Mouse (Mus musculus) naive thymus-derived CD4-positive, alpha-beta T cell, adult 2 months (primary cell): ENCODE data around the gene Hoxa4.
A peak's percentile ranks its signal among the peaks of the same experiment; 100 is the strongest.

Experiments used
- DNase-seq: peaks from one replicate; pipeline ENCODE4 v3.0.0-alpha.2; 2011; ENCODE audit warnings: low read depth

Hoxa4 gene

DNA sequence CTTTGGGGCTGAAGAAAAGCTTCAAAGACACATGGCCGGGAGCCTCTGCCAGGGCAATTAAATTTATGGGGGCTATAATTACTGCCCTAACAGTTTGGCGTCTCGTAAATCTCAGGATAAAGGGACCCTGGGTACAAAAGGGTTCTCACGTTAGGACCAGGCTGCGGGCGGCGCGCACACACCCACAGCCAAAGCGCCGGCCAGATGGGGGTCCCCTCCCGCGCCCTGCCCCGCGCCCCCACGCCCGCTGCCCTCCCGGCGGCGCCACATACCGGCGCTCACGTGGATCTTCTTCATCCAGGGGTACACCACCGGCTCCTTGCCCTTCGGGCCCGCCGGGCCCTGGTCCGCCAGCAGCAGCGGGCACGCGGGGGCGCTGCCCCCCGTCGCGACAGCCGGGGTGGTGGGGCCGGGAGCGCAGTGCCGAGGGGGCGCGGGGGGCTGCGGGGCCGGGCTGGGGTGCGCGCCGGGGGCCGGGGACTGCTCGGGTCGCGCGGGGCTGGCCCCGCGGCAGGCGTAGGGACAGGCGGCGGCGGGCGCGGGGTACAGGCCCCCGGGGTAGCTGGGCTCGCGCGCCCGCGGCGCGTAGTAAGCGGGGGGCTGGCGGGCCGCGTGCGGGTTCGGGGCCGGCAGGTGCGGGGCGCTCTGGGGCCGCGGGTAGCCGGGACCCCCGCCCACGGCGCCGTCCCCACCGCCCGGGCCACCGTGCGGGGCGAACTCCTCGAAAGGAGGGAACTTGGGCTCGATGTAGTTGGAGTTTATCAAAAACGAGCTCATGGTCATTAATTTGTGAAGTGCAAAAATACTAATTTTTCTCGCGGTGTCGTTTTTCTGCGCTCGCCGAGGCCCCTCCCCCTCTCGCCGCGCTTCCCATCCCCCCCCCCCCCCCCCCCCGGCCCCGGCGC is at the start of gene Hoxa4:
TSS of gene Hoxa4 (minus strand) at position 848 of the 905 bp plus-strand sequence.
- DNase-seq, result peak; percentile 27

DNA sequence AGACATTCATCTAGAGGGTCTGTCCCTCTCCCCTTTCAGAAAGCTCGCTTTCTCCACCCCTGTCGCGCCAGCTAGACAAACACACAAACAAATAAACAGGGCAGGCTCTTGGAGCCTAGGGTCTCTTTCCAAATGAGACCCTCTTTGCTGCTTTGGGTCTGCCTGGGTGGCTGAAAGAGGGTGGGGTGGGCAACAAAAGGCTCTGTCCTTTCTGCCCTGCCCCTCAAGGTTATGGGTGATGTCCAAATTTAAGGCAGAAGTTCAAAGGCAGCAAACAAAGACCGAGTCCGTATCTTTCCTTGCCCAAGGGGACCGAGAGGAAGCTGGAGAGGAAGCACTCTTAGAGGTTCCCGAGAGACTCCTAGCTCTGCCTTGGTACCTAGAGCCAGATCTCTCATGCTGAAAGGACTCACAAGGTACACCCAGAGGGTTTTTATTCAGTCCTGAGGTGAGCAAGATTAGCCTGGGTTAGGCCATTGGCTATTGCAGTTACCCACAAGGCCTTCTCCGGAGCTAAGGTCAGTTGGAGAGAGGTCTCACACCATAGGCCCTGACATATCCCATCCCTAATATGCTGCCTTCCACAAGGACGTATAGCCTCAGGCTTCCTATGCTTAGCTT is 49.6 kb upstream of the Hoxa4 start:
- no peak for DNase-seq

- peak; percentile 89 for DNase-seq
Measured at GRCm38 (mm10) chr6:52240389-52241000, 48.9 kb upstream of the Hoxa4 start, which contains the start of gene Hoxa10. Gene Hoxa10, minus strand, starts transcription at chr6:52240854.

- DNase-seq, result no peak
Measured at GRCm38 (mm10) chr6:52239625-52240388, 48.3 kb upstream of the Hoxa4 start.

DNA sequence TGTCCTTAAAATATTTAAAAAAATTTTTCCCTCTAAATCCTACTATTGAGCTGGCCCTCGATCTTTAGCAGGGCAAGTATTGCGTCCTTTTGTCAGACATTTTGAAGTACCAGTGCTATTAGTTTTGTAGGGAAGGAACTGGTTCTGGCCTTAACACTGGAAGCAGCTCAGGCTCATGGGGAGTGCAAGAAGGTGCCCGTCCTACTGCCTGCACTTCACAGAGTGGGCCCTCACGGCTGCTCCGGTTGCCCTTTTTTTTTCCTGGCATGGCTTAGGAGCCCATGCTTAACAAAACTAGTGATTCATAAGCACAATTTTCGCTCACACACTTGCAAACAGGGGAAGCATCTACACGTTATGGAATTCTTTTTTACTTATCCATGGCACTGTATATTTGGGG is 47.4 kb upstream of the Hoxa4 start:
- DNase-seq, result no peak

DNA sequence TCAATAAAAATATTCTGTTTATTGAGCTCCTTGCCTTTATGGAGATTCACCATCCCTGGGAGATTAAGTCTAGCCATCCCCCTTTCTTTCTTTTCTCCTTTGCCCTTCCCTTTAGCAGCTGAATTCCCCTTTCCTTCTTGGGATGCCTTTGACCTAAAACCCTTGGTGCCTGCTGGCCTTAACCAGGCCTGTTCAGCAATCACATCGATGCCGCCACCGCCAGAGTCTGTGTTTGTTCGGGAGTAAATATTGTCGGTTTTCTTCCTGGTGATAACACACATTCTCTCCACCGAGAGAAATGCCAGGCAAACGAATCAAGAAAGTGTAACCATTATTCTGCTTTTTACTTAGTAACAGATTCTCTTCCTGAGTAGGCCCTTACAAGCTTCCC is 46.6 kb upstream of the Hoxa4 start:
- no peak for DNase-seq

DNA sequence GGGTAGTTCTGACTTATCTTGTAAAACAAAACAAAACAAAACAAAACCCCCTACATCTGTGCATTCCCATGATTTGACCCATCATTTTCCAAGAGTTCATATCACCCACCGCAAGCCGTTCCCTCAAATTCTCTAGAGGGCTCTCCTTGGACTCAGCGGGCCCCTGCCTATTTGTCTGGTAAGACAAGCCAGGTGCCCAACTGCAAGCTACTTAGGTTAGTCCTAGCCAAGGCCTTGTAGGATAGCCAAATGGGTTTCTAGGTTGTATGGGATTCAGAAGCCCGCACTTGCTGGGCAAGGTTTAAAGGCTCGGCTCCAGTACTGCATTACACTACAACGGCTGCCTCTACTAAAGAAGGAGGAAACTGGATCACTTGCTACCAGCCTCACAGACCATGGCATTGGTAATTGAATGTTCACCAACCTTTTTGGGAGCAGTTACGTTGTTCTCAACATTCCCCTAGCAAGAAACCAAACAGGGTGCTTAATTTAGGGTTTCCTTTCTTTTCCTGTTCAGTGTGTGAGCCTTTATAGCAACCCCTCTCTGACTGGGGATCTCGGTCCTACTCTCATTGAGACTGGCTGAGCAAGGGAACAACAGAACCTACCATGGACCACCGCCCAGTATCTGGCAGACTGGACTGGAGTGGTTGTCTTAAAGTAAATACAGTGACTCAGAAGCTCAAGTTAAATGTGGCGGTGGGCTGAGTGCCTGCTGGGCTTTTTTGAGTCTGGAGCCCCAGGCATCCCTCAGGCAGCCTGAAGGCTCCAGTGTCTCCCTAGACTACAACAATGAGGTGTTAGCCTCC is 46.0 kb upstream of the Hoxa4 start:
- DNase-seq, result no peak

DNA sequence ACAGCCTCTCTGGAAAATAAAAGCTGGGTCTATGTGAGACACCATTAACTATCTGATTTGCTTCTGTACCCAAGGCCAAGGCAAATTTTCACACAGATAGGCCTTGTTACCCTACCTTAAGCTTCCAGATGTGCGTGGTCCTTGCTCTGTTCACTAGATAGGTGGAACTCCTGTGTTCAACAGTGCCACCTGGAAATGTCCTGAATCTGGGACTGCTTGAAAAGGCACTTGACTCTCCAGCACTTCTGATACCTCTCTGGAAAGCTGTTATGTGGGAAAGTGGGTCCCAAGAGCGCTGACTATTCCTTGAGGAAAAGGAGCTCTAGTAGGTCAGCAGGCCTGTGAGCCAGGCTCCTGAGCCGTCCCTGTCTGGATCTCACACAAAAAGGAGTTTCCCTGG is 45.3 kb upstream of the Hoxa4 start:
- DNase-seq, result no peak

- no peak for DNase-seq
Measured at GRCm38 (mm10) chr6:52235866-52236265, 44.3 kb upstream of the Hoxa4 start.

- no peak for DNase-seq
Measured at GRCm38 (mm10) chr6:52235267-52235666, 43.7 kb upstream of the Hoxa4 start.

GRCm38 (mm10) chr6:52234428-52235140 is 43.0 kb upstream of the Hoxa4 start:
- no peak for DNase-seq

DNA sequence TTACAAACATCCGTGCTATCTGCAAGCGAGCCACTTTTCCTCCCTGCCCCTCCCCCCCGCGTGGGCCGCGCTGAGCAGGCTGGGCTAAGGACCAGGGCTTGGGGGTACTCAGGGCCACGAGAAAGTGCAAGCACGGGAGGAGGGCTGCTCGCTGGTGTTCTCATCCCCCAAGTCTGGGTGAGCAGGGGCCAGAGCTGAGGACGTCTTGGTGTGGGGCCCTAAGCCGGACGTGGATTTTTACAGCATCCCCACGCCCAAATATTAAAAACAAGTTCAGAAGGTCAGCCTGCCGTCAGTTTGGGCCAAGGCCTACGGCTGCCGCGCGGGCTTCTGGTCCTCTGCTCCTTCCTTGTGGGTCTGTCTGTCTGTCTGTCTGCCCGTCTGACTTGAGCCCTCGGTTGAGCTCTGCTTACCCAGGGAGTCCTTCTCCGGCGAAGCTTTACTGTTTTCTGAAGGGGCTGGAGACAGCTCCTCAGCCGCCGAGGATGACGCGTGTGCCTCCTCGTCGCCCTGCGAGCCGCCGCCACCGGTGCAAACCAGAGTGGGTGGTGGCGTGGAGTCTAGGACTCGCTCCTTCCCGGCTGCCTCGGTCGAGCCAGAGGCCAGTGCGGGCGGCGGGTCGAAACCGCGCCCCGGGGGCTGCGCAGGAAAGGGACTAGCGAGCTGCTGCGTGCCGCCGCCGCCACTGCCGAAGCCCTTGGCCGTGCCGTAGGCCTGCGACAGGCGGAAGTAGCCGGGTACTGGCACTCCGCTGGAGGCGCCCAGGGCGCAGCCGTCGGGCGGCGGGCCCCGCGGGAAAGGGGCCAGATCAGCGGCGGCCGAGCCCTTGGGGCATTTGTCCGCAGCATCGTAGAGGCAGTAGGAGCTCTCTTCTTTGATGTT is 42.2 kb upstream of the Hoxa4 start:
- DNase-seq, result no peak

GRCm38 (mm10) chr6:52232984-52233545 is 41.5 kb upstream of the Hoxa4 start:
- DNase-seq, result no peak

- no peak for DNase-seq
Measured at GRCm38 (mm10) chr6:52232568-52232965, 41.0 kb upstream of the Hoxa4 start.

DNA sequence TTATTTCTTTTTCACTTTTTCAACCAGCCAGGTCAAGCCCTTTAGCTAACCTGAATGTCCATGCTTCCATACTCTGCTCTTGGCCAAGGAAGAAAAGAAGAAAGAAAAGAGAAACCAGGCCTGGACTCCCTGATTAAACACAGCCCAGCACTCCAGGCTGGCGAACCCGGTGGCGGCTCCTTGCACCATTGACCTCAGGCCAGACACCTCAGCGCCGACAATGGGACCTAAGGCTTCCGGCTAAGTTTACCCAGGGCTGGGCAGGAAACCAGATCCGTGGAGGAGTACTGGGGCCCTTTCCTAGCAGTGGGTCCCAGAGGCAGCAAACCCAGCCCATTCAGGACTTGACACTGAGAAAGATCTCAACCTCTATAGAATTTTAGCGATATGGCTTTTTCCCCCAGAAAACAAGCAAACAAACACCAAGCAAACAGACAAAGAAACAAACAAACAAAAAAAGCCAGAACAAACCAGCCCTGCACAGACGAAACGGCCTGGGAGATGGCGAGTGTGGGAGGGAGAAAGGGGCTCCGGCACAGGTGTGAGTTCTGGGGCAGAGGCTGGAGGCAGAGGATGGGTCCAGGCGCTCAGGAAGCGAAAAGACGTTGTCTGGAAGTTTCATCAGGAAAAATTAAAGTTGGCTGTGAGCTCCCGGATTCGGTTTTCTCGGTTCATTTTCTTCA is 40.5 kb upstream of the Hoxa4 start:
- DNase-seq, result no peak

DNA sequence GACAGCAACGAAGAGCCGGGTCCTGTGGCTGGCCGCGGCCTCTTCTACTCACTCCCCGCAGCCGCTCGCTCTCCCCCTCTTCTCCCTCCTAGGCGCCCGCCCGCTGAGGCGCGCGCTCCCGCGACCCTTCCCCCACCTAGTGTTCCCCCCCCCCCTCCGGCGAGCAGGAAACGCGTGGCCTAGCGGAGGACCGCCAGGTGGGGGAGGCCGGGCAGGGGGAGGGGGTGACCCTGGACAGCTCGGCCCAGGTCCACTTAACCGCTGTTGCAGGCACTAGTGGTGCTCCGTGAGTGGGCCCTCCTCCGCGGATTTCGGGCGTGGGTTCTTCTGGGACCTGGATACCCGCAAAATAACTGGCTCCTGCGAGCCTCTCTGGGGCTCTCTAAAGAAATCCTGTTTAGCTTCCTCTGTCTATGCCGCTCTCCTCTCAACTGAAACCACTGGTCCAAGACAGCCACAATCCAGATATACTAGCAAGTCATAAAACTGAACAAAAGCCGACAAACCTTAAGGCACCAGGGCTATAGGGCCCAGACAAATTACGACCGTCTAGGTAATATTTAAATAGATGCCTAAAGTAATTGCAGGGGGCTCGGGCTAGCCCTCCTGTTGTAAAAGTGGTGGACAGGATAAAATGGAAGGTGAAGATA is 39.1 kb upstream of the Hoxa4 start, which contains the start of gene Hoxa9:
TSS of gene Hoxa9 (minus strand) at position 574 of the 650 bp plus-strand sequence.
- DNase-seq, result no peak

DNA sequence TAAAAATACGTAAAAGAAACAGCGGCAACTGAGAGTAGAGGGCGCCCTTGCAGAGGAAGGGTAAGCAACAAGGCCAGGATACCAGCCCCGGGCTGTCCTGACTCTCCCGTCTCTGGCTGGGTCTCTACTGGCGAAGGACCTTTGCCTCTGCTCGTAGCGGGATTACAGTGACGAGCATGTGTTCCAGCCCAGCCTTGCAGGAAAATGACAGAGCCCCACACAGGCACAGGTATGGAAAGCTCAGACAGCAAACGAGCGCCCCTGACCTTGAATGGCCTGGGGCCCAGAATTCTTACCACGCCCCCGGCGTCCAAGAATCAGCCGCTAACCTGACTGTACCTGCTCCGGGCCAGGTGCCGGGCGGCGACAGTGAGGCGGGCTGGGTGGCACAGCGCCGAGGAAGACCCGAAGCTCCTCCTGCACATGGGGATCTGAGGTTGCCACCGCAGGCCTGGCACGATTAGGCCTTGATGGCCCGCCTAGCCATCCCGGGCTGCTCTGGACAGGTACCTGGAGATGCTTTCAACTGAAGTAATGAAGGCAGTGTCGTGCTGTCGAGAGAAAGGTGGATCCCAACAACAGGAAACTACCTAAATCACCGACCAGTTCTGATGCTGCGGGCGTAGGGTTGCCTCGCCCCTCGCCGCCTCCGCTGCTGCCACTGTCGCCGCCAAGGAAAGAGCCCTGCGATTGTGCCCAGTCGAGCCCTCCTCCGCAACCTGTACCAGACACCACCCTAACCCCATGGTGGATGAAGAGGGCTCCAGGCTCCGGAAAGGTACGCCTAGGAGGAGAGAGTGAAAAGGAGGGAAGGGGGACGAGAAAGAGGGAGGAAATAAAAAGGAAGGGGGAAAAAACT is 38.2 kb upstream of the Hoxa4 start:
- no peak for DNase-seq
